Mouse (Mus musculus) heart, adult 2 months (tissue): ENCODE results near the gene Scgb2b3. TPM values are rescaled to one million over a fixed set of nuclear protein-coding genes. Genes with fewer than 3 reads are reported as not detected.

Source experiments
- DNase-seq, 2 experiments: peaks; one replicate each; pipeline ENCODE4 v3.0.0; 2021
- H3K27ac ChIP-seq: fragments of 200-600 bp; 2 replicates; pipeline ENCODE4 v1.8.1; 2022
- H3K27me3 ChIP-seq: fragments of 200-500 bp; 2 replicates; pipeline ENCODE4 v1.6.1; 2012; ENCODE audit warnings: mild to moderate bottlenecking, low read length, inconsistent platforms, mixed read lengths; ENCODE audit not compliant: control insufficient read depth, insufficient read depth
- H3K36me3 ChIP-seq: fragments of 200-500 bp; 2 replicates; pipeline ENCODE4 v1.6.1; 2012; ENCODE audit warnings: low read length, inconsistent platforms; ENCODE audit not compliant: control insufficient read depth, insufficient read depth
- H3K4me1 ChIP-seq: fragments of 200-500 bp; 2 replicates; pipeline ENCODE4 v1.6.1; 2011; ENCODE audit warnings: low read length; ENCODE audit not compliant: control insufficient read depth, insufficient read depth
- H3K4me3 ChIP-seq: fragments of 200-600 bp; 2 replicates; pipeline ENCODE4 v1.8.1; 2022
- H3K79me2 ChIP-seq: fragments of 200-500 bp; replicated peaks from 2 replicates; pipeline ENCODE4 v1.6.1; 2012; ENCODE audit warnings: mild to moderate bottlenecking, inconsistent platforms, low read length, moderate library complexity, mixed read lengths; ENCODE audit not compliant: control insufficient read depth, insufficient read depth
- H3K9ac ChIP-seq: fragments of 200-500 bp; 2 replicates; pipeline ENCODE4 v1.6.1; 2012; ENCODE audit warnings: low read depth, mild to moderate bottlenecking, control low read depth, inconsistent platforms, low read length, mixed read lengths
- CTCF ChIP-seq: fragments of 200-600 bp; IDR thresholded peaks from 2 replicates; pipeline ENCODE4 v1.8.1; 2022; ENCODE audit warnings: antibody characterized with exemption, mild to moderate bottlenecking, moderate library complexity
- EP300 ChIP-seq: fragments of 200-500 bp; IDR thresholded peaks from 2 replicates; pipeline ENCODE4 v1.6.1; 2011; ENCODE audit warnings: low read depth, low read length, control low read depth; ENCODE audit not compliant: insufficient read depth
- POLR2A ChIP-seq: fragments of 200-500 bp; IDR thresholded peaks from 2 replicates; pipeline ENCODE4 v1.6.1; 2011; ENCODE audit warnings: mild to moderate bottlenecking, low read depth, low read length, control low read depth; ENCODE audit not compliant: insufficient read depth
- WGBS: fragments of 180-500 bp; shearing (Covaris S2); methylation state at CpG from one replicate; pipeline ENCODE4 v1.1.7; 2018; 5-methylcytosine and 5-hydroxymethylcytosine counted together
- intact Hi-C: fragments of 180-260 bp; cut with DNase I; formaldehyde crosslinking; loops from one replicate; pipeline ENCODE4 v1.15.1; 2025
- long read RNA-seq: library from polyadenylated mRNA; stranded (forward); transcript quantifications from one replicate; pipeline ENCODE4 v2.0.0, GENCODE M21; 2021
- polyA plus RNA-seq: library from polyadenylated mRNA; depleted of rRNA; stranded (reverse); fragments of >200 nt; gene quantifications from 2 replicates; pipeline ENCODE4 v1.2.3, GENCODE M21; 2012; rRNA removed
- total RNA-seq, 2 experiments: library from RNA; stranded (reverse); gene quantifications; 2 replicates each; pipeline ENCODE4 v1.2.3; 2021

Scgb2b3 gene
- total RNA-seq (not detected), polyA plus RNA-seq (not detected in 2 replicates)
- long read RNA-seq, result 0 reads

DNA sequence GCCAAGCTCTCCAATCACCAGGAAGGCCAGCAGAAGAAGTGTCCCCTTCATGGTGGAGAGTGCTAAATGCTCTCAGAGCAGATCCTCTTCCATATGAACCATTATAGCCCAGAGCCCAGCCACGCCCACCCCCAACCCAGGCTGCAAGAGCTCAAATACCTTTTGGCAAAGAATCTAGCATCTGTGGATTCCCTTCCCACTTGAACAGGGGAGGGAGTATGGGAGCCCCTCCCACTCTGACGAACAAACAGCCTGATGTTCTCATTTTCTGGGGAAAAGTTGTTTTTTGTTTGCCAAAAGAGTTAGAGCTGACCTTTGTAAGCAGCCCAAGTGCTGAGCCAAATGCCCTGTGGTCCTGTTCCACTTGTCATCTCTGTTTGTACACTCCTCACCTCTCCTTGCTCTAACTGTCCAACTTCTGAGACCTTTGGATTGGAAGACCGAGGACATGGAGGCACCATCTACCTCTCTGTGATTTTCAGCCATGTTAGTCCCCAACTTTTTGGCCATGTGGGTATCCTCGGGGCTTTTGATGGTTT is at the start of gene Scgb2b3:
Scgb2b3 (minus strand) TSS at position 51 of the 539 bp plus-strand sequence.
- intact Hi-C loops, result no loop called here
- H3K27me3 ChIP-seq, result no peaks in the 10 kb centered on the region
- 40% methylated on average over 4 of the region's 4 CpGs for WGBS
- H3K27ac ChIP-seq, result no peak within 1 kb of the TSS
- no peak within 1 kb of the TSS for H3K4me3 ChIP-seq
- no peaks in the 10 kb centered on the region for H3K79me2 ChIP-seq
- H3K9ac ChIP-seq, result no peak within 1 kb of the TSS
- H3K36me3 ChIP-seq, result no peaks in the 10 kb centered on the region
- H3K4me1 ChIP-seq, result no peaks in the 10 kb centered on the region
- DNase-seq, result no peak
- TF ChIP-seq EP300, result no peak
- TF ChIP-seq POLR2A, result no peak
- TF ChIP-seq CTCF, result no peak

DNA sequence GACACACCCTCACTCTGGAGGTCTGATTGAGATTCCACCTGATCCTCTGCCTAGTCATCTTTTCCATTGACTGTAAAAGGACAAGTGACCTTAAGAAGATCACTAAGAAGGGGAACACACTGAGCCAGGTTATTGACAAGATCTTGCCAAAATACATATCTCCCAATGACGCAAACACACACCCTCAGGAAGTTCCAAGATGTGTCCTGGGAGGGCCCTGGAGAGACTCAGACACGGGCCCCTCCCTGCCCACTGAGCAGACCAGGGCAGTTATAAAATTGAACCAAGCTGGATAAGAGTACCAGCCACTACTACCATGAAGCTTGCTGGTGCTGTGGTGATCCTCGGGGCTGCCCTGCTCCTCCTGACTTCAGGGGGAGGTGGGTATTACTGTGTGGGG is 13.4 kb upstream of the Scgb2b3 start, which contains the start of gene Scgb1b3:
Scgb1b3 (plus strand) TSS at position 301 of the 400 bp plus-strand sequence.
- no peaks in the 10 kb centered on the region for H3K36me3 ChIP-seq
- intact Hi-C loops, result no loop called here
- H3K4me3 ChIP-seq, result no peak within 1 kb of the TSS
- TF ChIP-seq CTCF, result no peak
- H3K27me3 ChIP-seq, result no peaks in the 10 kb centered on the region
- 67% methylated on average over 3 of the region's 3 CpGs for WGBS
- no peak for DNase-seq
- no peaks in the 10 kb centered on the region for H3K4me1 ChIP-seq
- H3K79me2 ChIP-seq, result no peaks in the 10 kb centered on the region
- H3K27ac ChIP-seq, result no peak within 1 kb of the TSS
- H3K9ac ChIP-seq, result no peak within 1 kb of the TSS

Other genes with a start within 250 kb of the Scgb2b3 start
- gene Hpn, start 246.8 kb downstream of the Scgb2b3 start, total RNA-seq, result 1 to 10 TPM; 1.7 to 2.6 TPM
- 2.8 and 5.1 TPM in 2 replicates for gene Hpn, start 246.8 kb downstream of the Scgb2b3 start, polyA plus RNA-seq
- 10 to 100 TPM; 31.8 to 32.5 TPM for gene Scn1b, start 235.1 kb downstream of the Scgb2b3 start, total RNA-seq
- gene Scn1b, start 235.1 kb downstream of the Scgb2b3 start, polyA plus RNA-seq, result 39.7 and 41.9 TPM in 2 replicates
- 10 to 100 TPM; 27.9 to 33.7 TPM for gene Gramd1a, start 206.2 kb downstream of the Scgb2b3 start, total RNA-seq
- 49.2 and 64.3 TPM in 2 replicates for gene Gramd1a, start 206.2 kb downstream of the Scgb2b3 start, polyA plus RNA-seq
- not detected for gene Scgb2b2, start 71.6 kb downstream of the Scgb2b3 start, total RNA-seq
- gene Scgb2b2, start 71.6 kb downstream of the Scgb2b3 start, polyA plus RNA-seq, result not detected in 2 replicates
- not detected for gene Scgb1b2, start 70.3 kb downstream of the Scgb2b3 start, total RNA-seq
- not detected in 2 replicates for gene Scgb1b2, start 70.3 kb downstream of the Scgb2b3 start, polyA plus RNA-seq
- gene Scgb1b3, start 13.5 kb upstream of the Scgb2b3 start, total RNA-seq, result not detected
- not detected in 2 replicates for gene Scgb1b3, start 13.5 kb upstream of the Scgb2b3 start, polyA plus RNA-seq